Mouse (Mus musculus) ovary, postnatal 10 days (tissue): ENCODE measurements around the gene Brca1.
"Not testable (repeated sequence)": the region's sequence is repeated elsewhere in the genome, so short reads cannot be mapped to it uniquely, and the experiment has no call there.

ENCODE experiments used
- DNase-seq: peaks from one replicate; pipeline ENCODE4 v3.0.0; 2022; ENCODE audit warnings: low spot score

Gene Brca1

DNA sequence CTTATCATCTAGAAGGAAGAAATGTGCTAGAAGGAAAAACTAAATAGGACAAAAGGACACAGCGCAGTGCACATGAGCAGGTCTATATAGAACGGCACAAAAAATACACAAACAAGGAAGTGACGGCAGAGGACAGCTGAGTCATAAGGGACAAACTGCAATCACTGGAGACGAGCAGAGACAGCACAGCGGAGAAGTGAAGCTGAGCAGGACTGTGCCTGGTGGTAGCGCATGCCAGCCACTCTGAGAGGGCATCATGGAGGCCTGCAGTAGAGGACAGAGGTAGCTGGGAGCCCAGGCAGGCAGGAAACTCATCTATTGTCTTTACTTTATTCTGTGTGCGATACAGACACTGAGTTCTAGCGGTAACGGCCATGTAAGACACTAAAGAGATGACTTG is 8.2 kb downstream of the Brca1 start:
- DNase-seq: no peak

DNA sequence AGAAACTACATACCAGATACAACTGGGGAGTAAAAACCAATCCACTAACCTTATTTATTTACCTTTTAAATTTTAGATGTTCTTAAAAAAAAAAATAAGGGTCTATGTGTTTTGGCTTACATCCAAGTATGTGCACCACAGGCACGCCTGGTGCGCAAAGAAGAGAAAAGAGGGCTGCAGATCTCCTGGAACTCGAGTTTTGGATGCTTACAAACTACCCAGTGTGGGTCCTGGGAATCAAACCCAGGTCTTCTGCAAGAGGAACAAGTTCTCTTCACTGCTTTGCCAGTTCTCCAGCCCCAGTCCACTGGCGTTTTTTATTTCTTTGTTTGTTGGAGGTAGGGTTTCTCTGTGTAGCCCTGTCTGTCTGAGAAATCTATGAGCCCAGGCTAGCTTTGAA is 25.1 kb downstream of the Brca1 start:
- DNase-seq: no peak

- no peak for DNase-seq
These were observed 25.7 kb downstream of the Brca1 start for GRCm38 (mm10) chr11:101525936-101526595.

GRCm38 (mm10) chr11:101525056-101525455 is 26.7 kb downstream of the Brca1 start:
- DNase-seq: no peak

DNA sequence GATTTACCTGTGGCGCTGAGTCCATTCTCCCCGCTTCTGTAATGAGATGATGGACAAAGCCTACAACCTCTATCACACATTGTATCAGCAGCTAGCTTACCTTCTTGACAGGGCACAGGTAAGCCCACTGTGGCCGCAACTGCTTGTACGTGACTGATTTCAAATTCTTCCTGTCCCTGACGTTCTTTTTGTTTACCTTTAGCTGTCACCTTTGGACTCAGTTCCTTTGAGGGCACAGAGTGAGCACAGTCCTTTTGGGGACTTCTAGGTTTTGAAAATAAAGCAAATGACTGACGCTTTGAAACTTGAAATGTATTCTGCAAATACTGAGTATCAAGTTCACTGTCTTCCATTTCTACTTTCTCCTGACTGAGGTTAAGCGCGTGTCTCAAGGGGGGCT is 27.3 kb downstream of the Brca1 start:
- DNase-seq: no peak

DNA sequence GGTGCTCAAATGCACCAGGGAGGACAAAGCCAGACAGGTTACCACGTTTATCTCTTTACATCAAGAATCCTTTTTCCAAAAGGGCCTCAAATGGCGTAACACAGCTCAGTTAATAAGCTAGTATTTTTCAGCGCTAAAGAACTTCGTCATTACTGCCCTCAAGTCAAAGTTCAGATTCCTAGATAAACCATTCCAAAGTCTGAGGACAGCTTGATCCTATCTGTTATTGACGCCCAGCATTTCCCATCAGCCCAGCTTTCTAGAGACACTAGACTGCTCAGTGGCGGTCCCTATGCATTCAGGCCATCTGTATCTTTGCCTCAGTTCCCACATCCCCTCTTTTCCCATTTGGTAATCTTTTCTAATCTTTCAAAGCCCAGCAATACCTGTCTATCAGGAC is 32.4 kb downstream of the Brca1 start:
- DNase-seq: no peak

DNA sequence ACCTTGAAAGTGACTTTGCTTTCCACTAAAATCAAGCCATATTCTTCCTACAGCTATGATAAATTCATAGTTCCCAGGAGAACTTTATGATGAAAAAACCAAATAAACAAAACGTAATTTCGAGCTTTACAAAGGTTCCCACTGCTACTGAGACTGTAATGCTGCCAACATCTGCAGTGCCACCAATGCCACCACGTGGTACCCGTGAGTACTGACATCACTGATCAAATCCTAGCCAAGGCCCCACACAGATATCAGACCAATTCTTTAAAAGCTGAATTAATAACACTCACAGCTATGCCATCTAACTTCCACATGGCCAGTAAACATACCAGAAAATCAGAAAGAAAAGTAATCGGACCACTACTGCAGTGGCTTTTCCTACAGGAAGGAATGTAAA is 32.8 kb downstream of the Brca1 start:
- DNase-seq: no peak

- no peak for DNase-seq
These were observed 44.7 kb downstream of the Brca1 start for GRCm38 (mm10) chr11:101507090-101507489.

DNA sequence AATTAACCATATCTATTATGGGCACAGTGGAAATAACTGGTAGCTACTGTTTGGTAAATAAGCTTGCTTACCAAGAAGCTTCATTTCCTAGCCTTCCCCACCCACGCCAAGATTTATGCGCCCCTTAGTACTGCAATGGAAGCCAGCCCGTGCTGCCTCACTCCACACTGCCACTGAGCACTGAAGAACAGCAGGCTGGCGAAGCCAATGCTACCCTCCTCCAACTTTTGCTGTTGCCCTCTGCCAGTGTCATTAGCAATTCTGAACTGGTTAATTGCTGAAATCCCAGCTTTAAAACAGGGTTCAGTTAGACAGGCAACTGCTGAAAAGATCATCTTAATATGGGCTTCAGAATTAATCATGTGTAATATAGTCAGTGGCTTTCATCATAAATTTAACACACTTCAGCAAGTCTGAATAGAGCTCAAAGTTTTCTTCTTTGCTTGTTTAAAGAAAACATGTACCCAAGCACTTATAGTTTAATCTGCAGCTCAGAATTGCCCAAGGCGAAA is 45.4 kb downstream of the Brca1 start:
- DNase-seq: no peak

DNA sequence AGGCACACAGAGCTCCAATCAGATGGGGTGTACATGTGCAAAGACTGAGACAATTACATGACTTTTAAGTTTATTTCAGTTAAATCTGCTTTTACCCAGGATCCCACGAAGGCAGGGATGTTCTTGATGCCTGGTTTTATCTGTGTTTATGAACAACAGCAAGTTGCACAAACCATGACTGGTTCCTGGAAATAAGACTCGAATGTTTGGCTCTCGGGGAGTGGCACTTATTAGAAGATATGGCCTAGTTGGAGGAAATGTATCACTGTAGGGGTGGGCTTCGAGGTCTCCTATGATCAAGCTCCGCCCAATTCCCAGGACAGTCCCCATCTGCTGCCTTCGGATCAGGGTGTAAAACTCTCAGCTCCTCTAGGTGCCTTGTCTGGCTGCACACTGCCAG is 65.6 kb downstream of the Brca1 start:
- no peak for DNase-seq

DNA sequence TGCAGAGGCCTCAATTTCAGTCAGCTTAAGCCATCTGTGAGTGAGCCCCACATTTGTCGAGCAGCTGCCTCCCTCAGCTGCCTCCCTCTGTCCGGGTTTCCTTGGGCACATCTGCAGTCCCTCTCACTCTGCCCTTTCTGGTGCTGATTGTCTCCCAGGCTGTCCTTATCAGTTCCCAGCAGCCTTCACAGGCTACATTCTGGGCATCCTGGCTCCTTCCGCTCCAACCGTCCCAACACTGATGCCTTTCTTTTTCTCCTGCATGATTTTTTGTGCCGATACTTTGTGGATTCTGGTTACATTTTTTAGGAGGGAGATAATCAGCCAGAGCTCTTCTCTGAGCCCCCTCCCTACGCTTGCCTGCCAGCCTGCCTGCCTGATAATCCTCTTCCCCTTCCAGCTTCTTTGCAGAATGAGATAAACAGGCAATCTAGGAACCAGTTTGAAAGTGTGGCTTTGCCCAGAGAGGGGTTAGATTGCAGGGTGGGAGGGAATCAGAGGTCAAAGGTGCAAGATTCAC is 66.2 kb downstream of the Brca1 start:
- DNase-seq: no peak

DNA sequence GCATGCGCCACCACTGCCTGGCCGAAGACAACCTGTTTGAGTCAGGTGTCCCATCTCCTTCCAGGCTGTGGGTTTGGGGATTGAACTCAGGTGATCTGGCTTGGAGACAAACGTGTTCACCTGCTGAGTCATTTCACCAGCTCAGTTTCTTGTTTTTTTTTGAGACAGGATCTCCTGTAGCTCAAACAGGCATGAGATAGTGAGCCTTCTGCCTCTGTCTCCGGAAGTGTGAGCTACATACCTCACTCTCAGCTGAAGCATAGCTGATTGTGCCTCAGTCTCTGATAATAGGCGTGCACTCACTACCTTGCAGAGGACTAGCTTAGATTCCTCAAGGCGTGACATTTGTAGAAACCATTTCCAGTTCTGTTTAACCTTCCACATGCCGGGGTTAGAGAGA is 66.9 kb downstream of the Brca1 start:
- DNase-seq: no peak

DNA sequence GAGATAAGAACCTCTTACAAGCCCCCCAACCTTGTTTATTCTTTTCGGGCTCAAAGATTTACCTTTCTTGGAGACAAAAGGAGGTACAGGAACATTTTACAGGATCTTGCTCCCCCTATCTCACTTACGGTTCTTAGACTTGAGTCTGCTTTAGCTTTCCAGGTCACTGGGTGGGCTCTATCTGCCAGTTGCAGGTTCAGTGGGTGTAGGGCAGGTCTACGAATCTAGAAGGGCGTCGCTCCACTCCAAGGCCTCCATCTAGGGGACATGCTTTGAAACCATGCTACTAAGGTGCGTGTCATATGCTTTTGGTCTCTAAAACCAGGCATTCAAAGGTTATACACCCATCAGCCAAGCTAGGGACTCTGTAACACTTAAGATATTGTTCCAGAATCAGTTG is 67.5 kb downstream of the Brca1 start:
- no peak for DNase-seq

- no peak for DNase-seq
These were observed 68.0 kb downstream of the Brca1 start for GRCm38 (mm10) chr11:101483804-101484203.

GRCm38 (mm10) chr11:101480912-101481311 is 70.8 kb downstream of the Brca1 start:
- DNase-seq: no peak

- no peak for DNase-seq
These were observed 72.6 kb downstream of the Brca1 start for GRCm38 (mm10) chr11:101479171-101479635.

DNA sequence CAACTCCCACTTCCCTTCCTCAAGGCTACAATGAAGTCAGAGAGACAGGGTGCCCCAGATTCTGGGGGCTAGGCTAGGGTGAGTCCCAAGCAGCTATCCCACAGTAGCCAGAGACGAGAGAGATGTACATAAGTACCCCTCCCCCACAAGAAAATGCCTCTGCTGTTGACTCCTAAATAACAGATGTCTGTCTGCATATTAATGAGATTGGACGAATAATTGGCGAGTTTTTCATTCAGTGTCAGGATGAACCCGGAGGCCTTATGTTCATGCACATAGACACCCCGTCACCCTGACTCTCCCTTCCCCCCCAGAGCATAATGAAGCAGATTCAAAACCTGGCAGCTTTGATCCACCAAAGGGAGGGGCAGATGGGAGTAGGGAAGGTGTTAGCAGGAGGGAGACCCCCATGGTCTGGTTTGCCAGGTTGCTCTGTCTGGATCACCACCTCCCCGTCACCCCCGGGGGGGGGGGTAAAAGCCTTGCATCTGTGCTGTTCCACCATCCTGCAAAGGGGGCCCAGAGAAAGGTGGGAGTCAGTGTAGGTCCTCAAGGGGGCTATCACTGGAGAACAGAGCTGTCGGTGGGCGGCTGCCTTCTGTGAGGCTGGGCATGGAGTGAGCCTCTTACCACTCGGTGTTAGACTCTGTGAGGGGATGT is 74.1 kb downstream of the Brca1 start:
- no peak for DNase-seq

DNA sequence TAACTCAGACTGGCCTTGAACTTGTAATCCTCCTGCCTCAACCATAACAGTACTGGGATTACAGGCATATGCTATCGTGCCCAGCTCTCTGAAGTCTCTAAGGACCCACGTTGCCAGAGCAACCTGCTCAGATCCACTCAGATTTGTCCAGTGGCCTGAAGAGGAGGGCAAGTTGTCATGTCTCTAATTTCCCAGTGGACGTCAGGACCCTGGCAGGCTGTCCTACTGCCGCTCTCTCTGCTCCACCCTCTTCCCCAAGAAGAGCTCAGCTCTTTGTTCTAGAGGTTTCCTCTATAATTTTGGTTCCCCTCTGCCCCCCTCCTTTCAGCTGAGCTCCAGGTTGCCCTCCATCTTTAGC is 74.6 kb downstream of the Brca1 start:
- DNase-seq: no peak

GRCm38 (mm10) chr11:101476361-101476760 is 75.4 kb downstream of the Brca1 start:
- DNase-seq: not testable (repeated sequence)

DNA sequence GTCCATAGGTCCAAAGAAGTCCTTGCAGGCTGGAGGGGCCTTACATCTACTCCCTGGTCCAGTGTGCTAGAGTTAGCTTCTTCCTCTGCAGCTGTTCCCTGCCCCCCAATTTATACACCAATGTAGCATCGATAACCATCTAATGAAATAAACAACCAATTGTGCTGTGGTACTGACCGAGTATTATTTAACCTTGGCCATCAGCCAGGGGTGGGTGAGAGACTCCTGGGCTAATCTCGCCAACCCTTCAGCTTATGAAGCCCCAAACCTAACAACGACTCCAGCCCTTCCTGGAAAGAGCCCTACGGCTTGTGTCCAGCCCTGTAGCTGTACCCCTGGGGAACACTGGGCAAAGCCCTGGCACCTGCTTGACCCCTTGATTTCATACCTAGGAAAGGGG is 77.5 kb downstream of the Brca1 start:
- no peak for DNase-seq

GRCm38 (mm10) chr11:101473686-101474085 is 78.1 kb downstream of the Brca1 start:
- DNase-seq: not testable (repeated sequence)

DNA sequence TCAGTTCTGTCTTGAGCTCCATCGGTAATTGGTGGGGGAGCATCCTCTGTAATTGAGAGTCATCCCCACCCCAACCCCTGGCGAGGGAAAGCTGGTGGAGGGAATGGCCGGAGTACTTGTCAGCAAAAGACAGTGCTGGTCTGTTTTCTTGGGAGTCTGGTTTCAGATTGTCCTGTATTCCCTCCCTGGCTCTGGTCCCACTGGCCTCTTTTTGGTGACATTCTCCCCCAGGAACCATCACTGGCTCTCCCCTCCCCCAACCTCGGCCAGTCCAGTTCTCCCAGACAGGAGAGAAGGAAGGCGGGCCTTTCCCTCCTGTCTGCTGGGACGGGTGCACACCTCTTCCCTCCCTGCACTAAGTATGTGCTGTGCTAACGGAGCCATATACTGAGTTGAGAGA is 79.4 kb downstream of the Brca1 start:
- DNase-seq: no peak

- DNase-seq: no peak
These were observed 79.8 kb downstream of the Brca1 start for GRCm38 (mm10) chr11:101471926-101472325.

- no peak for DNase-seq
These were observed 81.5 kb downstream of the Brca1 start for GRCm38 (mm10) chr11:101470206-101470605.
